Mouse (Mus musculus) MEL (cell line): ENCODE data around the gene Tapt1. TPM values are rescaled to one million over a fixed set of nuclear protein-coding genes. Genes with fewer than 3 reads are reported as not detected.

Source experiments
- DNase-seq: peaks from one replicate; pipeline ENCODE4 v3.0.0; 2011; ENCODE audit warnings: low read depth, low spot score
- H3K27ac ChIP-seq: 2 replicates; pipeline ENCODE4 v1.5.1; 2012; ENCODE audit warnings: low read depth, mild to moderate bottlenecking, control low read depth, low read length, moderate library complexity; ENCODE audit not compliant: control insufficient read depth
- H3K27me3 ChIP-seq, 2 experiments: fragments of 150-350 bp in 1 of 2; sonication (generic) in 1 of 2; 2 replicates each; pipeline ENCODE4 v1.6.1; 2012; ENCODE audit warnings: low read length in 2 of 2, mild to moderate bottlenecking in 2 of 2, improper control_type of control experiment in 1 of 2, moderate library complexity in 1 of 2; ENCODE audit not compliant: insufficient read depth in 2 of 2, control insufficient read depth in 1 of 2
- H3K36me3 ChIP-seq, 2 experiments: 2 replicates each; pipeline ENCODE4 v1.6.1; 2012 to 2014; ENCODE audit warnings: low read length in 2 of 2, improper control_type of control experiment in 1 of 2, inconsistent platforms in 1 of 2, mild to moderate bottlenecking in 1 of 2; ENCODE audit not compliant: insufficient read depth in 2 of 2, control insufficient read depth in 1 of 2
- H3K4me1 ChIP-seq, 2 experiments: fragments of 150-350 bp in 1 of 2; sonication (generic) in 1 of 2; 2 replicates each; pipeline ENCODE4 v1.6.1; 2012; ENCODE audit warnings: low read length in 2 of 2, improper control_type of control experiment in 1 of 2, mild to moderate bottlenecking in 1 of 2; ENCODE audit not compliant: insufficient read depth in 2 of 2, control insufficient read depth in 1 of 2
- H3K4me3 ChIP-seq, 2 experiments: fragments of 150-350 bp in 1 of 2; sonication (generic) in 1 of 2; 2 replicates each; pipeline ENCODE4 v1.5.1; 2012; ENCODE audit warnings: low read depth in 2 of 2, low read length in 2 of 2, mild to moderate bottlenecking in 2 of 2, moderate library complexity in 2 of 2, control low read depth in 1 of 2, improper control_type of control experiment in 1 of 2; ENCODE audit not compliant: control insufficient read depth in 1 of 2, insufficient read depth in 1 of 2
- H3K79me2 ChIP-seq: 2 replicates; pipeline ENCODE4 v1.6.1; 2012; ENCODE audit warnings: mild to moderate bottlenecking, low read length, moderate library complexity; ENCODE audit not compliant: control insufficient read depth, poor library complexity, insufficient read depth
- H3K9ac ChIP-seq: 2 replicates; pipeline ENCODE4 v1.6.1; 2012; ENCODE audit warnings: low read depth, mild to moderate bottlenecking, control low read depth, low read length, moderate library complexity; ENCODE audit not compliant: control insufficient read depth, poor library complexity, severe bottlenecking
- H3K9me3 ChIP-seq: fragments of 150-350 bp; sonication (generic); replicated peaks from 2 replicates; pipeline ENCODE4 v1.6.1; 2012; ENCODE audit warnings: mild to moderate bottlenecking, low read length, improper control_type of control experiment, moderate library complexity; ENCODE audit not compliant: insufficient read depth
- BHLHE40 ChIP-seq: IDR thresholded peaks from 2 replicates; pipeline ENCODE4 v1.6.1; 2012; ENCODE audit warnings: low read depth, mild to moderate bottlenecking, inconsistent platforms, low read length, improper control_type of control experiment, borderline replicate concordance
- E2F4 ChIP-seq: IDR thresholded peaks from 2 replicates; pipeline ENCODE4 v1.6.1; 2011; ENCODE audit warnings: low read depth, low read length, improper control_type of control experiment, borderline replicate concordance
- EP300 ChIP-seq, 2 experiments: IDR thresholded peaks; 2 replicates each; pipeline ENCODE4 v1.6.1; 2011; ENCODE audit warnings: improper control_type of control experiment in 2 of 2, low read length in 2 of 2, low read depth in 1 of 2, mild to moderate bottlenecking in 1 of 2
- GATA1 ChIP-seq: IDR thresholded peaks from 2 replicates; pipeline ENCODE4 v1.6.1; 2011; ENCODE audit warnings: low read depth, low read length, improper control_type of control experiment
- MAFK ChIP-seq: IDR thresholded peaks from 2 replicates; pipeline ENCODE4 v1.6.1; 2011; ENCODE audit warnings: low read depth, mild to moderate bottlenecking, low read length, improper control_type of control experiment, borderline replicate concordance
- MAX ChIP-seq: IDR thresholded peaks from 2 replicates; pipeline ENCODE4 v1.6.1; 2011; ENCODE audit warnings: low read length, improper control_type of control experiment
- MXI1 ChIP-seq: IDR thresholded peaks from 2 replicates; pipeline ENCODE4 v1.6.1; 2011; ENCODE audit warnings: mild to moderate bottlenecking, low read depth, low read length, improper control_type of control experiment
- MYB ChIP-seq: IDR thresholded peaks from 2 replicates; pipeline ENCODE4 v1.6.1; 2011; ENCODE audit warnings: mild to moderate bottlenecking, low read depth, low read length, improper control_type of control experiment
- MYC ChIP-seq: IDR thresholded peaks from 2 replicates; pipeline ENCODE4 v1.6.1; 2011; ENCODE audit warnings: low read depth, mild to moderate bottlenecking, low read length, improper control_type of control experiment, moderate library complexity
- NRF1 ChIP-seq: IDR thresholded peaks from 2 replicates; pipeline ENCODE4 v1.6.1; 2014; ENCODE audit warnings: low read depth, mild to moderate bottlenecking, inconsistent platforms, low read length, improper control_type of control experiment, moderate library complexity; ENCODE audit not compliant: poor library complexity, insufficient read depth, severe bottlenecking
- POLR2AphosphoS5 ChIP-seq: IDR thresholded peaks from 2 replicates; pipeline ENCODE4 v1.6.1; 2012; ENCODE audit warnings: low read depth, borderline replicate concordance, mild to moderate bottlenecking, inconsistent platforms, low read length, moderate library complexity, mixed read lengths
- SIN3A ChIP-seq: IDR thresholded peaks from 2 replicates; pipeline ENCODE4 v1.6.1; 2012; ENCODE audit warnings: low read length, improper control_type of control experiment, inconsistent platforms
- TAL1 ChIP-seq: IDR thresholded peaks from 2 replicates; pipeline ENCODE4 v1.6.1; 2012; ENCODE audit warnings: mild to moderate bottlenecking, inconsistent platforms, low read length, moderate library complexity, mixed read lengths
- TCF12 ChIP-seq: IDR thresholded peaks from 2 replicates; pipeline ENCODE4 v1.6.1; 2014; ENCODE audit warnings: low read depth, mild to moderate bottlenecking, inconsistent platforms, low read length, improper control_type of control experiment, moderate library complexity
- USF2 ChIP-seq, 2 experiments: IDR thresholded peaks; 2 replicates each; pipeline ENCODE4 v1.6.1; 2011 to 2012; ENCODE audit warnings: improper control_type of control experiment in 2 of 2, low read length in 2 of 2, borderline replicate concordance in 1 of 2, inconsistent platforms in 1 of 2, low read depth in 1 of 2, mild to moderate bottlenecking in 1 of 2; ENCODE audit not compliant: insufficient read depth in 1 of 2
- ZC3H11A ChIP-seq: IDR thresholded peaks from 2 replicates; pipeline ENCODE4 v1.6.1; 2012; ENCODE audit warnings: low read depth, mild to moderate bottlenecking, inconsistent platforms, low read length, improper control_type of control experiment
- ZKSCAN1 ChIP-seq: IDR thresholded peaks from 2 replicates; pipeline ENCODE4 v1.6.1; 2012; ENCODE audit warnings: low read depth, mild to moderate bottlenecking, inconsistent platforms, low read length, improper control_type of control experiment, moderate library complexity
- ZMIZ1 ChIP-seq: IDR thresholded peaks from 2 replicates; pipeline ENCODE4 v1.6.1; 2012; ENCODE audit warnings: low read depth, mild to moderate bottlenecking, inconsistent platforms, low read length, improper control_type of control experiment, moderate library complexity
- polyA plus RNA-seq, 2 experiments: library from polyadenylated mRNA; stranded (reverse) in 1 of 2; unstranded in 1 of 2; fragments of >175 nt in 1 of 2; fragments of >200 nt in 1 of 2; gene quantifications; 2 replicates each; pipeline versions ENCODE4 v1.2.1 to v1.2.4; 2012; ENCODE audit warnings: low replicate concordance in 2 of 2, low read depth in 1 of 2; ENCODE audit not compliant: insufficient read length in 2 of 2, insufficient read depth in 1 of 2, missing spikeins in 1 of 2
- total RNA-seq: library from RNA; depleted of rRNA; stranded (reverse); fragments of 300-350 nt; gene quantifications from 2 replicates; pipeline ENCODE4 v1.2.3, GENCODE M21; 2012

Tapt1 gene
- total and polyA plus RNA-seq, 3 experiments = 47.0 to 64.6 TPM; not detected in 1

DNA sequence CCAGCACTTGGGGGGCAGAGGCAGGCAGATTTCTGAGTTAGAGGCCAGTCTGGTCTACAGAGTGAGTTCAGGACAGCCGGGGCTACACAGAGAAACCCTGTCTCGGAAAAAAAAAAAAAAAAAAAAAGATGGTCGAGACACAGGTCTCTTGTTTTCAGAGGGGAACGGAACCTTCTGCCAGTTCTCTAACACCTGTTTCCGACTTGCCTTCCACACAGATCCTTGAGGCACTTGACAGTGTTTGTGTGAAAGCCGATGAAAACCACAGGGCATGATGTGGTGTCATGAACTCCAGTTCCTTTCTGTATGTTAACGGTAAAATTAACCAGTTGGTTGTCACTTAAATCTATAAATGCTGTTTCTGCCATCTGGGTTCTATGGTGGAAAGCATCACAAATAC, 6.0 kb downstream of the Tapt1 start:
- no peak overlapping the region for H3K4me3 ChIP-seq
- peaks cover 17 to 26% of the 10 kb centered on the region in 2 experiments for H3K36me3 ChIP-seq
- H3K4me1 ChIP-seq = peaks cover 21 to 24% of the 10 kb centered on the region in 2 experiments
- no peak for TF ChIP-seq E2F4
- no peak for TF ChIP-seq NRF1
- no peak for TF ChIP-seq EP300 (IDR thresholded peaks at IDR 0.05; ENCODE audit: low read depth in 1 of 2, low read length in 2 of 2)
- TF ChIP-seq TCF12 = no peak
- no peak for TF ChIP-seq MXI1
- TF ChIP-seq MAFK = no peak
- TF ChIP-seq BHLHE40 = no peak
- TF ChIP-seq ZC3H11A = no peak
- no peak for TF ChIP-seq MYB
- TF ChIP-seq MAX = no peak
- no peak for TF ChIP-seq POLR2AphosphoS5
- no peak for TF ChIP-seq ZMIZ1
- TF ChIP-seq GATA1 = no peak
- TF ChIP-seq MYC = no peak
- no peak for TF ChIP-seq TAL1
- no peak for TF ChIP-seq ZKSCAN1
- TF ChIP-seq, all 39 proteins: peak for 0
- Histone ChIP-seq H3K27ac (no peak overlapping the region), H3K27me3 (no peaks in the 10 kb centered on the region), H3K9ac (no peak overlapping the region), H3K79me2 (peaks cover 59% of the 10 kb centered on the region), H3K9me3 (no peaks in the 10 kb centered on the region)
- no peak for DNase-seq

DNA sequence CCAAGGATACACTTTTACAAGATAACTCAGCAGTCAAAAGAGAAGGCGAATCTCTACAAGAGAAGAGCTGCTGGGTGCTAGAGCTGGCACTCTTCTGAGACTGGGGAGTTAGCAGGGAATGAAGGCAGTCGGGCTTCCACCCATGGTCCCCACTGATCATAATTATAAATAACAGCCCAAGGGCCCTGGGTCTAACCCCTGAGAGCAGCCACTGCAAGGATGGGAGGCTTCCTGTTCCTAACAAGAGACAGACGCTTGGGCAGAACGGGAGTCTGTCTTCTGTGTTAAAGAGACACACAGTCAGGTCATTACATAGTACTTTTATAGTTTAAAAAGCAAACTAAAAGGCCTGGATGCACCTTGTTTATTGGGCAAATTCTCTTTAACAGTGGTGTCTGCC, 6.6 kb downstream of the Tapt1 start:
- Histone ChIP-seq H3K27ac (no peak overlapping the region), H3K9me3 (no peaks in the 10 kb centered on the region), H3K27me3 (no peaks in the 10 kb centered on the region), H3K9ac (no peak overlapping the region), H3K79me2 (peaks cover 53% of the 10 kb centered on the region), H3K4me3 (no peak overlapping the region), H3K36me3 (peaks cover 20 to 21% of the 10 kb centered on the region in 2 experiments)
- no peak for DNase-seq
- TF ChIP-seq USF2 (IDR thresholded peaks at IDR 0.05; ENCODE audit: borderline replicate concordance in 1 of 2, insufficient read depth in 1 of 2, low read depth in 1 of 2, low read length in 2 of 2) (no peak), SIN3A (no peak)
- TF ChIP-seq, all 39 proteins: peak for 0
- peaks cover 18 to 23% of the 10 kb centered on the region in 2 experiments for H3K4me1 ChIP-seq
